Mouse (Mus musculus) left cerebral cortex, postnatal 10 days (tissue): ENCODE measurements around the gene Htr6. TPM values are rescaled to one million over a fixed set of nuclear protein-coding genes. Genes with fewer than 3 reads are reported as not detected.

Experiments used
- DNase-seq, 2 experiments: peaks; one replicate each; pipeline ENCODE4 v3.0.0; 2021 to 2022; ENCODE audit warnings: low spot score in 2 of 2, mixed read lengths in 1 of 2; ENCODE audit errors: extremely low spot score in 1 of 2
- intact Hi-C: fragments of 180-260 bp; cut with DNase I; formaldehyde crosslinking; loops from one replicate; pipeline ENCODE4 v1.15.1; 2025
- total RNA-seq, 2 experiments: library from RNA; stranded (reverse); gene quantifications; 2 replicates each; pipeline ENCODE4 v1.2.3; 2021

Htr6 gene
- total RNA-seq, 2 experiments from 2014 or later = 3.6 to 3.8 TPM

DNA sequence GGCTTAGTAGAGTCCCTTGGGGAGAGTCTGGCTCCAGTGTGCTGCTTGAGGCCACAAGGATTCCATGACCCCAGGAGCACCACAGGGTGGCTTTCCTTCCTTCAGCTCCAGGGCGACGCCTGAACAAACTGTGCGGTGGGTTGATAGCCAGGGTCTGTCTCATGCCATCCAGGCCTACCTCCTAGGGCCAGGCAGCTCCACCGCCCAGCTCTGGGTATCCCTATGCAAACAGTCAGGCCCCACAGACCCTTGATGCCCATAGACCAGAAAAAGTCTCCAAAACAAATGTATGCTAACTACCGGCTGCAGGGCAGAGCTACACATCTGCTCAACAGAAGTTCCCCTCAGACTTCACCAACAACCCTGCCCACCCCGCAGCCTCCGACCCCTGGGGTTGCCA lies 15.7 kb upstream of the Htr6 start:
- intact Hi-C loops = no loop called here
- DNase-seq = peak in 1 of 2 experiments; percentile 49

DNA sequence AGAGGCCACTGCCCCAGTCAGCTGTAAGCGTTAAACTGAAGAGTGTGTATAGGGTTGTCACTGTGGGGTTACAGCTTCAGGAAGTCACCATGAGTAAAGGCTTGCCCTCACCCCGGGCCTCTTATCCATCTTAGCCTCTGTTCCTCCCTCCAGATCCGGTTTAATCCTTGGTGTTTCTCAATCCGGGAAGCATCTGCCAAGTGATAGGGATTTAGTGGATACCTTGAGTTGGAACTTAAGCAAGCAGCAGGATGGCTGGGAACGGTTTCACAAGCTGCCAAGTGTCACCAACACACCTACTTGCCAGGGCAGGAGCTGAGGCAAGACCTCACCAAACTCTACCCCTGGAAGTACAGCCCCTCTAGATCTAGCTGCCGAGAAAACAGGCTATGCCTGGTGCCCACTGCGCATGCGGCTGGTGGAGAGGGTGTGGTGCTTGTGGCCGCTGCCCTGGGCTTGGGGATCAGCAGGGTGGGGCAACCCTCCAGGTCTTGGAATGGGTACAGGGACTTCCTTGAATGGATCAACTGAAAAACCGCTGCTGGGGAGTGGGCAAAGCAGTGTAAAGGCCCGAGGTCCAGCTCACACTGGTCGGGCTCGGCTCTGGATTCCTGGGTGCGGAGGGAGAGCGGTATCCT lies 15.1 kb upstream of the Htr6 start:
- intact Hi-C loops = no loop called here
- no peak for DNase-seq

DNA sequence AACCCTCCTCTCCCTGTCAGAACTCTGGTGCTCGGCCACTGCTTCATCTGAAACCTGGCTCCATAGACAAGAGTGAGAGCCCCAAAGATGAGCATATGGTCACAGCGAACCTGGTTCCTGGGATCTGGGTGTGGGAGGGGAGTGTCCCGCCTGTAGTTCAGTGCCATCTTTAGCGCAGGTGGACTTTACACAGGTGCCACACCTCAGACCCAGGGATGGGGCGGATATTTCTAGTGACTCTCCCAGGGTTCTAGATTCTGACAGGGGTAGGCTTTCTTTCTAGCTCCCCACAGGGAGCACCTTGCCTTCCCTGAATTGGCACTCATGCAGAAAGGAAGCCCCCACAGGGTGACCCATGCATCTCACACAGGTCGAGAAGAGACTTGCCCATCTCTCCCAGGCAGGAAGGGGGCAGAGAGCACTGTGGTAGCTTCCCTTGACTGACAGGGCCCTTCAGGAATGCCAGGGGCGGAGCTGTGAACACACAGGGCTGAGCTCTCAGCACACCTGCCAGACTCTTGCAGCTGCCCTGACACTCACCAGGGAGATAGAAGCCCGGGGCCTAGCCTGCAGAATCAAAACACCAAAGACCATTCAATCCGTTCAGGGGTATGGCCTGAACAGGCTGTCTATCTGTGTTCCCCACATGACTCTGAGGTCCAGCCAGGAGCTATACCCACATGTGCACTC lies 13.8 kb upstream of the Htr6 start:
- DNase-seq = no peak
- intact Hi-C loops = loop anchor here (5.0 kb wide), 3 partner anchors 163 to 248 kb away; no protein-coding TSS in a partner anchor

DNA sequence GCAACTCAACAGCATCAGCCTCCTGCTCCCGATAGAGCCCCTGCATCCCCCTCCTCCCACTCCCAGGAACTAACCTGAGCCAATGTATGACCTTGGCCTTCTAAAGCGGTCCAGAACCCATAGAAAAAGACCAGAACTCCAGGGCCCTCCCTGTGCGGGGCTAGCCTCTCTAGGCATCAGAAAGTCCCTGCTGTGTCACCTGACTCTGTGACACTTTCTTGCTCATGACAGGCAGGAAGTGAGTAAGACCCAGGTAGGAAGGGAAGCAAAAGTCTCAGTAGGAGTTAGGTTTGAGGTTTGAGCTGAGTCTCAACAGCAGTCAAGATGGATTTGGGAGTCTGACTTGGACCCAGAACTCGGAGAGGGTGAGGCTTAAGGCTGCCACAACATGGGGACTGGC lies 11.6 kb upstream of the Htr6 start:
- intact Hi-C loops = loop anchor here (5.0 kb wide), 3 partner anchors 165 to 250 kb away; no protein-coding TSS in a partner anchor
- DNase-seq = no peak

DNA sequence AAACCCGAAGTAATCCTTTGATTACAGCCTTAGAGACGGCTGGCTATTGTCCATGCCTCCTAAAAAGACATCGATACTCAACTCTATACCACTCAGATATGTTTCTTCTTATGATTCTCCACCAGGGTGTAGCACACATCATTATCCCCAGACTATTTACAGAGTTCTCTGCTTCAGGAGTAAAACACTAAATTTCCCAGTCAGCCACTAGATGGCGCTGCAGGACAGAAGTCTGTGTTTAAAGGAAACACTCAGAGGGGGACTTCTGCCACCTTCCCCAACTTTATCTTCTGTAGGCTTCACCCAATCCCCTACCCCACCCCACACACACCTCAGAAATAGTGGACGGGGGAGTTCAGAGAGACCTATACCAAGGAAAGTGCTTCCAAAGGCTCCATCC lies 10.7 kb upstream of the Htr6 start:
- peak; percentile 88 for DNase-seq
- intact Hi-C loops = loop anchor here (5.0 kb wide), 3 partner anchors 166 to 251 kb away; no protein-coding TSS in a partner anchor

DNA sequence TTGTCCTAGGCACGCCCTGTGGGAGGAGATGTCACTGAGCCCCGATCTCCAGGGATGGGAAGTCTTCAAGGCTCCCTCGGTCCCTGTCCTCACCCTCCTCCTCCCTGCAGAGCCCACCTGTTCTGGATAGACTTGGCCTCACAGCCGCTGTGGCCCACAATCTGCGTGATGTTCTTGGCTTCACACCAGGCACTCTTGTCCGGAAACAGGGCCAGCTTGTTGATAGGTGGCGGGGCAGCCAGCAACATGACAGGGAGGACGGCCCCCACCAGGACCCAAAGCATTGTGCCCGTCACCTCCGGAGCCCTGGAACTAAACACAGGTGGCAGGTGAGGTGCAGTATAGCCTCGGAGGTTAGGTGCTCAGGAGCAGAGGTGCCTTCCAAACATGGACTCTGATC lies 10.0 kb upstream of the Htr6 start:
- intact Hi-C loops = loop anchor here (5.0 kb wide), 3 partner anchors 167 to 252 kb away; no protein-coding TSS in a partner anchor
- no peak for DNase-seq

DNA sequence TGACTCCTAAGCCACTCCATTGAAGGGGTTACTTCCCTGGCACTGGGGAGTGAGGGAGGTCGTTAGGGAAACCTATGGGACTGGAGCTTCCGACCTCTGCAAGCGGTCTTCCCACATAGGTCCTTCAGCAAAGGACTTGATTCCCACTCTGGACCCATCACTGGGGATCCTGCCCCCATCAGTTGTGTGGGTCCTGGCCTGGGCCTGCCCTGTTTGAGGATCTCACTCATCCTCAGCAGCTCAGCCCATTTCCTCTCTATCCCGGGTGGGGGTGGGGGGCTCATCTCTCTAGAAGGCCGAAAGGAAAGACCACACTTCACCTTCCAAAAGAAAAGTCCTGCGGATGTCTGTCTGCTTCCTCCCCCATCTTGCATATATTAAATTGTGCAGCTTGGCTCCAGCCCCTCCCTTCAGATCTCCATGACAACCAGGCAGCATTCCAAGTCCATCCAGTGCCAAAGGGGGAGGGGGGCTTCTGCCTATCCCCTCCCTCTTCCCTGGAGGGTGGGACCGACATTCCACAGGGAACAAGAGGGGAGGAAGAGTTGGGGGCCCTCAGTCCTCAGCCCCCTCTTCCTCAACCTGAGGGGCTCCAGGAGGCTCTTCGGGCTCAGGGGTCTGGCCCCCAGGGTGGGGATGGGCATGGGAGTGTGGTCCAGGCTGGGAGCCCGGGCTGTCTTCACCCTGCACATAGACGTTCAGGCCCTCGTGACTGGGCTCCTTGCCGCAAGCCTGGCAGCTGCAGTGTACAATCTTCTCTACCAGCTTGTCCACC lies 7.6 kb upstream of the Htr6 start:
- intact Hi-C loops = no loop called here
- peak; percentile 72 to 76 for DNase-seq

DNA sequence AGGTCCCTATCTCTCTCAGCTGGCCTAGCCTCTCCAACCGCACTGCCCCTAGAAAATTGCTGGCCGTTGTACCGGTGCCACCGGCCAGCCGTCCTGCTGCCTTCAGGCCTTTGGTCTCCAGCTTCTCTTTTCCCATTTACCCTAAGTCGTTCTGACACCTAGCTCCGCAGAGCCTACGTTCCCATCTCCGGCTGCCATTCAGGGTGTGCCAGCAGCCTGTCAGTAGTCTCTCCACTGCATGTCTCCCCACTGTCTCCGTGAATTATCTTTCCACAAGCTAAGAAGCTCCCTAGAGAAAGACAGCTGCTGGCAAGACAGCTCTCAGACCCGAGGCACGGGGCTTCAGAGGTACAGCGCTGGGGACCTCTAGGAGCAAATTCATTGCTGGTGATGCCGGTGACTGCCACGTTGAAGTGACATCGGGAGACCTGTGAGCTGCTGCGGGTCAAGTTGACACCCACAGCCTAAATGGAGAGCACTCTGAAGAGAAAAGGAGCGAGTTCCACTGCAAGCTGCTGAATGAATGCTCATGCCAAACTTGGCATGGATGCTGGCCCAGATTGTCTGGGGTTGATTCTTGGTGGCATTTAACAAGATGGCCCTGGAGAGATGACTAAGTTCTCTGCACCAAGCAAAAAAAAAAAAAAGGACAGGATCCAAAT lies 6.0 kb upstream of the Htr6 start:
- DNase-seq = no peak
- intact Hi-C loops = no loop called here

DNA sequence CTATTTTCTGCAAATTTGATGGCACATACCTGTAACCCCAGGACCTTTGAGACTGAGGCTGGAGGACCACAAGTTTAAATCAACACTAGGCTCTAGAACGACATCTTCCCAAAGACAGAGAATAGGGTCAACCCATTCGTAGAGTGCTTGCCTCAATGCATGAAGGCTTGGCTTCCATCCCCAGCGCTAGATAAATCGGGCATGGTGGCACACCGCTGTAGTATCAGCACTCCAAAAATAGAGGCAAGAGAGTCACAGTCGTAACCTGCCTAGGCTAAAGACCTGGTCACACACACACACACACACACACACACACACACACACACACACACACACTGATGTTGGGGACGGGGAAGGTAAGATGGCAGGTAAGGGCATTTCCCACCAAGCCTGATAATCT lies 4.9 kb upstream of the Htr6 start:
- intact Hi-C loops = no loop called here
- no peak for DNase-seq

DNA sequence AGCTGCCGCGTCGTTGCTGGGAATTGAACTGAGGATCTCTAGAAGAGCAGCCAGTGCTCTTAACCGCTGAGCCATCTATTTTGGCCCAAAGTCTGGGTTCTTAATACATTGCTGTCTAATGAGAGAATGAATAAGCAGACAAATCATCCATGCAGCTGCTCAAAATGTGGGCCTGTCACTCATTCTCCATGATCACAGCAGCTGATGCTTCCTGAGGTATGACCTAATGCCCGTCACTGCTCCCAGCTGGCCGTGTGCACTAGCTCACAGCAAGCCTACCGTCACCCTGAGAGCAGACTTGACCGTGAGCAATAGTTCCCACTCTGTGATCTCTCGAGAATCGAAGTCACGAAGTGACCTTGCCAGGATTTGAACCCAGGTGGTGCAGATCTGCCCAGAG lies 4.1 kb upstream of the Htr6 start:
- intact Hi-C loops = no loop called here
- no peak for DNase-seq

DNA sequence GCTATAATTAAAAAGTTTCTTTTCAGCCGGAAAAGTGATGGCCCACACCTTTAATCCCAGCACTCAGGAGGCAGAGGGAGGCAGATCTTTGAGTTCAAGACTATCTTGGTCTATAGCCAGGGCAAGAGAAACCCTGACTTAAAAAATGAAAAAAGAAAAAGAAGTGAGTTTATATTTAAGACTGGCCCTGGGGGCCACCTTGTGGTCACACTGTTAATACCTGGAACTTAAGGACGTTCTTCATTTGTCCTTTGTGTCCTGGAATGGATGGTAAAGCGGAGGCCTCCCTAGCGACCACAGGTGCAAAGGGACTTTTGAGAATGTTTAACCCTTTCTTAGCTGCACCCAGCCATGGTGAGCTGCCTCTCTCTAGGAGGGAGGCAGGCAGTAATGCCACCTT lies 3.4 kb upstream of the Htr6 start:
- intact Hi-C loops = no loop called here
- no peak for DNase-seq

DNA sequence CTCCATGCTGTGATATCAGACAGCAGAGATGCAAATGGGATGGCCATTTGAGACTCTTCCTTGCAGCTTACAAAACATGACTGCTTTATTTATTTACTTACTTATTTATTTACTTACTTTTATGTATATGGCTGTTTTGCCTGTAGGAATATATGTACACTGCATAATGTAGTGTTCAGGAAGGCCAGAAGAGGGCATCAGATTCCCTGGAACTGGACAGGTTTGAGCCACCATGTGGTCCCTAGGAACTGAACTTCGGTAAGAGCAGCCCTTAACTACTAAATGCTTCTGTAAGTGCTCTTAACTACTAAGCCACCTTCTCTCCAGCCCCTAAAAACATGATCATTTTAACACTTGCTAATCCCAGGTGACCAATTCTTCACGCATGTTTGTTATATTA lies 2.9 kb upstream of the Htr6 start:
- intact Hi-C loops = no loop called here
- DNase-seq = no peak

DNA sequence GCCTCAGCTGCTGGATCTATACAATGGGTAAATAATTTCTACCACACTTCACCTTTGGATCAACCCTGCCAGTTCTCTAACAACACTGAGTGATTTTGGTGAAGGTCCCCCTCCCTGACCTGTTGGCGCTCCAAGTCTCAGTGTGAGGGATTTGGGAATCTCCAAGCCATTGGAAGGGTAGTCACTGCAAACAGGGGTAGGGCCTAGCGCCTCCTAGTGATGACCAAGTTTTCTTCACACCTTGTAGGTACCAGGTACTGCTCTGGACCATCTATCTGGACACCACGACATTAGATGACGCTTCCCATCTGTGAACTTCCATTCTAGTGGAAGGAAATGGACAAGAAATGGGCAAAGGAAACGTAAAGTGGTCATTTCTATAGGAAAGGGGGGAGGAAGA lies 545 bp upstream of the Htr6 start:
- no peak for DNase-seq
- intact Hi-C loops = loop anchor here (2.0 kb wide), 1 partner anchor 153 kb away; no protein-coding TSS in a partner anchor

DNA sequence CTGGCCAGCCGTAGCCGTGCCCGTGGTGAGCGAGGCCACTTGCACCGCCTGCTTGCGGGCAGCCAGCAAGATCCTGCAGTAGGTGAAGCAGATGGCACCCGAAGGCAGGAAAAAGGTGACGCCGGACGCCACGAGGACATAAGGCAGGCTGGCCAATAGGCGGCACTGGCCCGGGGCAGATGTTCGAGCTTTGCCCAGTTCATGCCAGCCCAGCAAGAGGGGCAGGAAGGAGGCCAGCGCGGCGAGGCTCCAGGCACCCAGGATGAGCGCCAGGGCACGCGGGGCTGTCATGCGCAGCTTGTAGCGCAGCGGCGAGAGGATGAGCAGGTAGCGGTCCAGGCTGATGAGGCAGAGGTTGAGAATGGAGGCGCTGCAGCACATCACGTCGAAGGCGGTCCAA lies 1.3 kb downstream of the Htr6 start:
- DNase-seq = peak in 1 of 2 experiments; percentile 43
- intact Hi-C loops = no loop called here

DNA sequence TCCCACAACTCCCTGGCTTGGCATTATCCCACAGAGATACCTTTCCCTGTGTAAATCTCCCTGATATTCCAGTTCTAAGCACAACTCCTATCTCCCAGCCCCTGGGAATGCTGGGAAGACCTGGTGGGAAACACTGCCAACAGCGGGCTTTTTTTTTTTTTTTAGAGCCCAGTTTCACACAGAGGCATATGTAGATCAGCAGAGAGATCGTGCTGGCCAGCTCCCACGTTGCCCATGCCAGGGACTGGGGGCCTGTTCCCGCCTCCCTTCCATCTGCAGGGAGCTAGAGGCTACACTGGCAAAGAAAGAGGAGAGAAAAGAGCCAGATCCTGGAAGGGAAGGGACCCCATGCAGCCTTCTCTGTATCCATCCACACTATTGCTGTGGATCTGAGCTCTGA lies 7.1 kb downstream of the Htr6 start:
- DNase-seq = peak; percentile 53 to 55
- intact Hi-C loops = no loop called here

DNA sequence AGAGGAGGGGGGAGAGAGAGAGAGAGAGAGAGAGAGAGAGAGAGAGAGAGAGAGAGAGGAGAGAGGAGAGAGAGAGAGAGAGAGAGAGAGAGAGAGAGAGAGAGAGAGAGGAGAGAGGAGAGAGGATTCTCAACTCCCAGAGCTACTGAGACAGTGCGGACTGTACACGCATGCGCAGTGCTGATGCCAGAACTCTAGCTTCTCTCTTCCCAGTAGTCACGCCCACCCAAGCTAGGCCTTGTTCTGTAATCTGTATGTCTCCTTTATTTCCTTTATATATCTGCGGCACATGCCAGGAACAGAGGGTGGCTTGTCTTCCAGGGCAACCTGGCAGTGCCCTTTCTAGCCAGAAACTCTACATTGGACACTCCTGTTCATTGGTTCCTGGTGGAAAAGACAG lies 10.5 kb downstream of the Htr6 start:
- intact Hi-C loops = no loop called here
- DNase-seq = no peak

DNA sequence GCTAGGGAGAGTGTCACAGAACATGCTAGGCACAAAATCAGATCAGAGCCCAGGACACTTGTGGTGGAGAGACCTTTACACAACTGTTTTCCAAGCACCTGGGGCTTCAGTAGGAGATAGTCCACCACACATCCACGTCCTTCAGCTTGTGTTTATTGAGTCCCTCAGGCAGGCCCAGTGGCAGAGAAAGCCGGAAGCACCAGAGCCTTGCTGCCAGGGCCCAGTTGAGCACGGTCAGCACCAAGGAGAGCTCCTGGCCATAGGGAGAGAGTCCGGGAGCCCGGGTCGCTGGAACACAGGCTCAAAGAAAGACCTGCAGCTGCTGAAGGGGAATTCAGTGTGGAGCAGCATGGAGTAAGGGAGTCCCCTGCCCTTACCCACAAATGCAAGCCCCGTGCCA lies 15.8 kb downstream of the Htr6 start:
- intact Hi-C loops = no loop called here
- DNase-seq = peak in 1 of 2 experiments; percentile 55

DNA sequence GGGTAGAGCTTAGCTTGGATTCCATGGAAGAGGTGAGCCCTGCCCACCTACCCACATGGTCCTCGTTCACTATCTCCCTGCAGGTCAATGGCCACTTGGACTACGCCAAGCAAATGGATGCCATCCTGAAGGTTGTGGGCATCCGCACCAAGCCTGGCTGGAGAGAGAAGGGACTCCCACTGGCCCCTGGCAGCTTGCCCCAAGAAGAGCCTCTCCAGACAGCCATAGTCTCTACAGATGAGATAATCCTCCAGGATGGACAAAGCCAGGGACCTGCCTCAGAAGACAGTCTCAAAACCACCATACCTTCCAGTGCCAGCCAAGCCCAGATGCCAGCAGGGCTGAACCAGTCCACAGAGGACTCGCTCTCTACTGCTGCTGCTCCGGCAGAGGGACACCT lies 17.3 kb downstream of the Htr6 start:
- intact Hi-C loops = no loop called here
- no peak for DNase-seq

DNA sequence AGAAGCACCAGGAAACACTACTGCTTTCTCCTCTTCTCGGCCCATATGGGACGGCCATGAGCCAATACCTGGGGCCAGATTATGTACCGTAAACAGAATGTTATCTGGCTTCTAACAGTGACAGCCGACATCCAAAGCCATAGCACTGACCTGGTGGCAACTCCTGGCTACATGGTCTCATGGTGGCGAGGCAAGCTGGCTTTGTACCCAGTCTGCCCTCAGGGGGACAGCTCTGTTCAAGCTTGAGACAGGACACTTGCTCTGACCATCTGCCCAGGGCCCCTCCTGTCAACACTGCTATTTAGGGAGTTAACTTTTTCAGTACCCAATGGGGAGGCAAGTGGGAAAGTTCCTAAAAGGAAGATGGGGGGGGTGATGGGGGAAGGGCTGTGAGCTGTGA lies 18.1 kb downstream of the Htr6 start:
- no peak for DNase-seq
- intact Hi-C loops = no loop called here
